Mouse (Mus musculus): ENCODE results near the gene 9530077C05Rik. TPM values are rescaled to one million over a fixed set of nuclear protein-coding genes. Genes with fewer than 3 reads are reported as not detected.
"Not testable (repeated sequence)": the region's sequence is repeated elsewhere in the genome, so short reads cannot be mapped to it uniquely, and the experiment has no call there.

Gene 9530077C05Rik
- polyA plus RNA-seq, 1 experiment from 2014 or later: 4.9 TPM

- DNase-seq (no peak), ATAC-seq (ENCODE audit: insufficient read depth) (no peak)
- Histone ChIP-seq H3K9me3 (ENCODE audit: low read depth, low read length) (no peaks in the 10 kb centered on the region), H3K27ac (ENCODE audit: low read depth) (no peak overlapping the region), H3K4me2 (no peak overlapping the region), H3K36me3 (ENCODE audit: insufficient read depth) (no peaks in the 10 kb centered on the region), H3K4me1 (ENCODE audit: insufficient read depth) (no peaks in the 10 kb centered on the region), H3K4me3 (ENCODE audit: low read depth, low read length) (no peak overlapping the region), H3K9ac (no peak overlapping the region), H3K27me3 (ENCODE audit: insufficient read depth, low read length) (no peaks in the 10 kb centered on the region)
- WGBS: 50% methylated on average over 1 of the region's 1 CpGs
- no peak for TF ChIP-seq CTCF (IDR thresholded peaks at IDR 0.05; ENCODE audit: low read depth)
These were observed 27.5 kb downstream of the 9530077C05Rik start for GRCm38 (mm10) chr9:22438826-22439225.

GRCm38 (mm10) chr9:22443157-22443556, 31.8 kb downstream of the 9530077C05Rik start:
- no peak overlapping the region for H3K27ac ChIP-seq (ENCODE audit: low read depth)
- no peak overlapping the region for H3K4me2 ChIP-seq
- WGBS: 83% methylated on average over 10 of the region's 10 CpGs
- no peak overlapping the region for H3K4me3 ChIP-seq (ENCODE audit: low read depth, low read length)
- H3K36me3 ChIP-seq (ENCODE audit: insufficient read depth): peaks cover 18% of the 10 kb centered on the region
- H3K27me3 ChIP-seq (ENCODE audit: insufficient read depth, low read length): no peaks in the 10 kb centered on the region
- H3K9ac ChIP-seq: no peak overlapping the region
- no peak for ATAC-seq (ENCODE audit: insufficient read depth)
- no peaks in the 10 kb centered on the region for H3K9me3 ChIP-seq (ENCODE audit: low read depth, low read length)
- DNase-seq: no peak
- TF ChIP-seq CTCF (IDR thresholded peaks at IDR 0.05; ENCODE audit: low read depth): no peak
- no peaks in the 10 kb centered on the region for H3K4me1 ChIP-seq (ENCODE audit: insufficient read depth)

- no peaks in the 10 kb centered on the region for H3K4me1 ChIP-seq (ENCODE audit: insufficient read depth)
- H3K4me2 ChIP-seq: no peak overlapping the region
- no peak for ATAC-seq (ENCODE audit: insufficient read depth)
- no peak for TF ChIP-seq CTCF (IDR thresholded peaks at IDR 0.05; ENCODE audit: low read depth)
- H3K27ac ChIP-seq (ENCODE audit: low read depth): no peak overlapping the region
- no peaks in the 10 kb centered on the region for H3K9me3 ChIP-seq (ENCODE audit: low read depth, low read length)
- H3K4me3 ChIP-seq (ENCODE audit: low read depth, low read length): no peak overlapping the region
- WGBS: 70% methylated on average over 1 of the region's 1 CpGs
- H3K36me3 ChIP-seq (ENCODE audit: insufficient read depth): peaks cover 38% of the 10 kb centered on the region
- DNase-seq: no peak
- no peak overlapping the region for H3K9ac ChIP-seq
- H3K27me3 ChIP-seq (ENCODE audit: insufficient read depth, low read length): no peaks in the 10 kb centered on the region
These were observed 33.8 kb downstream of the 9530077C05Rik start for GRCm38 (mm10) chr9:22445123-22445522.

- Histone ChIP-seq H3K27me3 (ENCODE audit: insufficient read depth, low read length) (no peaks in the 10 kb centered on the region), H3K4me3 (ENCODE audit: low read depth, low read length) (no peak overlapping the region), H3K27ac (ENCODE audit: low read depth) (no peak overlapping the region), H3K4me1 (ENCODE audit: insufficient read depth) (no peaks in the 10 kb centered on the region), H3K9ac (no peak overlapping the region), H3K36me3 (ENCODE audit: insufficient read depth) (peaks cover 58% of the 10 kb centered on the region), H3K9me3 (ENCODE audit: low read depth, low read length) (no peaks in the 10 kb centered on the region), H3K4me2 (no peak overlapping the region)
- WGBS: 79% methylated on average over 5 of the region's 5 CpGs
- ATAC-seq (ENCODE audit: insufficient read depth) (no peak), DNase-seq (no peak)
- no peak for TF ChIP-seq CTCF (IDR thresholded peaks at IDR 0.05; ENCODE audit: low read depth)
These were observed 35.9 kb downstream of the 9530077C05Rik start for GRCm38 (mm10) chr9:22447213-22447612.

- peaks cover 70% of the 10 kb centered on the region for H3K36me3 ChIP-seq (ENCODE audit: insufficient read depth)
- ATAC-seq (ENCODE audit: insufficient read depth) (no peak), DNase-seq (no peak)
- H3K9me3 ChIP-seq (ENCODE audit: low read depth, low read length): no peaks in the 10 kb centered on the region
- H3K4me2 ChIP-seq: no peak overlapping the region
- H3K4me3 ChIP-seq (ENCODE audit: low read depth, low read length): no peak overlapping the region
- H3K4me1 ChIP-seq (ENCODE audit: insufficient read depth): no peaks in the 10 kb centered on the region
- 86% methylated on average over 13 of the region's 13 CpGs for WGBS
- no peak overlapping the region for H3K9ac ChIP-seq
- peak; percentile 23; the same call in 1 of the 2 replicates for TF ChIP-seq CTCF (IDR thresholded peaks at IDR 0.05; ENCODE audit: low read depth)
- no peak overlapping the region for H3K27ac ChIP-seq (ENCODE audit: low read depth)
- H3K27me3 ChIP-seq (ENCODE audit: insufficient read depth, low read length): no peaks in the 10 kb centered on the region
These were observed 37.1 kb downstream of the 9530077C05Rik start for GRCm38 (mm10) chr9:22448420-22448819.

- H3K36me3 ChIP-seq (ENCODE audit: insufficient read depth): peaks cover 78% of the 10 kb centered on the region
- H3K27ac ChIP-seq (ENCODE audit: low read depth): no peak overlapping the region
- 87% methylated on average over 6 of the region's 6 CpGs for WGBS
- no peaks in the 10 kb centered on the region for H3K4me1 ChIP-seq (ENCODE audit: insufficient read depth)
- ATAC-seq (ENCODE audit: insufficient read depth) (no peak), DNase-seq (no peak)
- H3K9me3 ChIP-seq (ENCODE audit: low read depth, low read length): no peaks in the 10 kb centered on the region
- H3K27me3 ChIP-seq (ENCODE audit: insufficient read depth, low read length): no peaks in the 10 kb centered on the region
- no peak overlapping the region for H3K4me3 ChIP-seq (ENCODE audit: low read depth, low read length)
- no peak overlapping the region for H3K9ac ChIP-seq
- no peak overlapping the region for H3K4me2 ChIP-seq
- no peak for TF ChIP-seq CTCF (IDR thresholded peaks at IDR 0.05; ENCODE audit: low read depth)
These were observed 37.9 kb downstream of the 9530077C05Rik start for GRCm38 (mm10) chr9:22449209-22449608.

GRCm38 (mm10) chr9:22452697-22453096, 41.4 kb downstream of the 9530077C05Rik start:
- Histone ChIP-seq H3K27ac (ENCODE audit: low read depth) (no peak overlapping the region), H3K9ac (no peak overlapping the region), H3K36me3 (ENCODE audit: insufficient read depth) (peaks cover 98% of the 10 kb centered on the region), H3K4me3 (ENCODE audit: low read depth, low read length) (no peak overlapping the region), H3K4me2 (no peak overlapping the region), H3K9me3 (ENCODE audit: low read depth, low read length) (no peaks in the 10 kb centered on the region), H3K27me3 (ENCODE audit: insufficient read depth, low read length) (no peaks in the 10 kb centered on the region), H3K4me1 (ENCODE audit: insufficient read depth) (no peaks in the 10 kb centered on the region)
- no peak for ATAC-seq (ENCODE audit: insufficient read depth)
- WGBS: 90% methylated on average over 10 of the region's 10 CpGs
- TF ChIP-seq CTCF (IDR thresholded peaks at IDR 0.05; ENCODE audit: low read depth): no peak
- DNase-seq: no peak

- no peak for TF ChIP-seq CTCF (IDR thresholded peaks at IDR 0.05; ENCODE audit: low read depth)
- Histone ChIP-seq H3K27ac (ENCODE audit: low read depth) (no peak overlapping the region), H3K4me1 (ENCODE audit: insufficient read depth) (no peaks in the 10 kb centered on the region), H3K9ac (no peak overlapping the region), H3K4me3 (ENCODE audit: low read depth, low read length) (no peak overlapping the region), H3K9me3 (ENCODE audit: low read depth, low read length) (no peaks in the 10 kb centered on the region), H3K27me3 (ENCODE audit: insufficient read depth, low read length) (no peaks in the 10 kb centered on the region), H3K4me2 (no peak overlapping the region), H3K36me3 (ENCODE audit: insufficient read depth) (peaks cover 90% of the 10 kb centered on the region)
- DNase-seq (no peak), ATAC-seq (ENCODE audit: insufficient read depth) (no peak)
- 87% methylated on average over 10 of the region's 10 CpGs for WGBS
These were observed 42.2 kb downstream of the 9530077C05Rik start for GRCm38 (mm10) chr9:22453501-22453924.

- H3K27me3 ChIP-seq (ENCODE audit: insufficient read depth, low read length); H3K9me3 ChIP-seq (ENCODE audit: low read depth, low read length); DNase-seq; ATAC-seq (ENCODE audit: insufficient read depth); H3K4me2 ChIP-seq; H3K4me3 ChIP-seq (ENCODE audit: low read depth, low read length); H3K27ac ChIP-seq (ENCODE audit: low read depth); H3K9ac ChIP-seq; H3K4me1 ChIP-seq (ENCODE audit: insufficient read depth): not testable (repeated sequence)
- 87% methylated on average over 8 of the region's 8 CpGs for WGBS
- H3K36me3 ChIP-seq (ENCODE audit: insufficient read depth): peaks cover 85% of the 10 kb centered on the region
These were observed 42.7 kb downstream of the 9530077C05Rik start, which contains the start of gene Gm17545 for GRCm38 (mm10) chr9:22453990-22454389. Gene Gm17545, plus strand, starts transcription at chr9:22454290.

Data from lung, embryonic 14.5 days (tissue).